Mouse (Mus musculus): ENCODE results near the gene Aldh5a1.

DNA sequence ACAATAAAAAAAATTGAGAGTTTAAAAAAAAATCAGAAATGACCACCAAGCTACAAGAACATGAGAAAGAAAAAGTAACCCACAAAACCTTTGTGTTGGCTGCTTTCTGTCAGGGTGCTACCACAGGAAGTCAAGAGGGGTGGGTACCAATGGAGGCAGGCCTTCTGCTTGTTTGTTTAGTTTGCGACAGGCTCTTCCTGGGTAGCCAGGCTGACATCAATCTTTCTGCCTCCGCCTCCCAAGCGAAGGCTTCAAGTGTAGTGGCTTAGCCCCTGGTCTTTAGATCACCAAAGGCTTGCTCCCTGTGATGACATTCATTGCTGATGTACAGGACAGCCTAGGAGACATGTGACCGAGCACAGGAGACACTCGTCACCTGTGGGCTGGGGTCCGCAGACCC, 16.2 kb downstream of the Aldh5a1 start:
- TF ChIP-seq CTCF (conservative IDR thresholded peaks at IDR 0.05; ENCODE audit: insufficient read depth, insufficient read length, low read depth, low read length) (no peak), POLR2A (IDR thresholded peaks at IDR 0.05; ENCODE audit: low read depth, low read length) (no peak)
